Comparison of ENCODE assay signal across 9 mouse cellular contexts in the genomic region with DNA sequence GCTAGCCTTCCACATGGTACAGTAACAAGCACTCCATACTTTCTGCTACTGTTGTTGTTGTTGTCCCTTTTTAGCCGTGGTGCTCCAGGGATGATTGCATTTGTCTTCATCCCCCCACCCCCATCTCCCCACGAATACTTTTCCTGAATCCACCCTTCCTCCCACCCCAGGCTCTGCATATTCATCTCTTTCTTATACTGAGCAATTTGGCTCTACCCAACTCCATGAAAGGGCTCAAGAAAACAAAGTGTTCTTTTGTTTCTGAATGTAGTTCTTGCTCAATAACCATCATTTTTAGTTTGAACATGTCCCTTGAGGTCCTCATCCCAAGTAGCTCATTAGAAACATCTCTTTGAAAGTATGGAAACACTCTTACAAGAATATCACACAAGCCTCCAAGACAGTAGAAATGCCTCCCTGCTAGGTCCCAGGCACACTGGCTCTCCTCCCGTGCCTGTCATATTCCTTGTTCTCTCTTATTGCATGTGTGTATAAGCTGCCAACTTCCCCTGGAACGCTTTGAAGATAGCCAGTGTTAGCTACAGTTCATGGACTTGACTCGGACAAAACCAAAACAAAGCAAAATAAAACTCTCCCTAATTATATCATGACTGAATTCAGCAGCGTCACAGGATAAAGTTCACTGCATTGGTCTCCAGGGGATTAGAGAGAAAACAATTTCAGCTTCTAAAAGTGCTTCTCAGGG. TPM values are rescaled to one million over a fixed set of nuclear protein-coding genes. Genes with fewer than 3 reads are reported as not detected.
DNase-seq lines count a peak whose midpoint lies in the region; ATAC-seq and TF ChIP-seq lines count a peak whose summit lies in the region.
"Had no signal": no experiment of that assay in that cellular context is flagged by ENCODE, and none has a peak within 500 bp of the region (broad histone marks: within the 10 kb centered on the region; RNA-seq: fewer than 3 reads in every experiment).

No protein-coding gene starts in this region.

- no peaks in the 10 kb centered on the region for H3K9me3 ChIP-seq in hindbrain, postnatal 0 days (ENCODE audit: low read length)
- no peaks in the 10 kb centered on the region for H3K9me3 ChIP-seq in hindbrain, embryonic 14.5 days (ENCODE audit: control insufficient read depth, low read length)
- H3K9me3 ChIP-seq: limb, embryonic 10.5 days had no signal

- no peak overlapping the region for H3K9ac ChIP-seq in hindbrain, postnatal 0 days (replicated peaks; ENCODE audit: low read length)
- H3K9ac ChIP-seq in hindbrain, embryonic 14.5 days = no peak overlapping the region

- TF ChIP-seq CTCF in hindbrain, postnatal 0 days (IDR thresholded peaks at IDR 0.05; ENCODE audit: low read depth) = no peak
- no peak for TF ChIP-seq CTCF in thymus, adult 2 months (IDR thresholded peaks at IDR 0.05; ENCODE audit: borderline replicate concordance, control insufficient read depth, extremely low read depth, insufficient read depth, low read length, poor library complexity)

- no peak overlapping the region for H3K4me2 ChIP-seq in hindbrain, postnatal 0 days (ENCODE audit: low read depth, low read length)
- no peak overlapping the region for H3K4me2 ChIP-seq in hindbrain, embryonic 14.5 days (replicated peaks)

- TF ChIP-seq POLR2A in thymus, adult 2 months (IDR thresholded peaks at IDR 0.05; ENCODE audit: control insufficient read depth, extremely low read depth, insufficient read depth, low read length, poor library complexity) = no peak

- no peaks in the 10 kb centered on the region for H3K36me3 ChIP-seq in hindbrain, postnatal 0 days (ENCODE audit: insufficient read depth, low read length)
- H3K36me3 ChIP-seq in hindbrain, embryonic 14.5 days (replicated peaks; ENCODE audit: control insufficient read depth, insufficient read depth) = no peaks in the 10 kb centered on the region
- H3K36me3 ChIP-seq in thymus, adult 2 months (ENCODE audit: control insufficient read depth, insufficient read depth, low read length) = no peaks in the 10 kb centered on the region
- H3K36me3 ChIP-seq: limb, embryonic 10.5 days had no signal

- peak; percentile 61 for ATAC-seq in hindbrain, postnatal 0 days
- ATAC-seq in hindbrain, embryonic 14.5 days (ENCODE audit: low FRiP score) = no peak

- H3K27me3 ChIP-seq in hindbrain, postnatal 0 days (ENCODE audit: insufficient read depth, low read length) = no peaks in the 10 kb centered on the region
- H3K27me3 ChIP-seq in hindbrain, embryonic 14.5 days (ENCODE audit: control insufficient read depth, insufficient read depth, low read length) = no peaks in the 10 kb centered on the region
- H3K27me3 ChIP-seq in thymus, adult 2 months (ENCODE audit: control insufficient read depth, insufficient read depth, low read length) = no peaks in the 10 kb centered on the region

- no peaks in the 10 kb centered on the region for H3K4me1 ChIP-seq in hindbrain, postnatal 0 days (ENCODE audit: insufficient read depth, low read length)
- no peaks in the 10 kb centered on the region for H3K4me1 ChIP-seq in hindbrain, embryonic 14.5 days (replicated peaks; ENCODE audit: control insufficient read depth, insufficient read depth, low read length)
- H3K4me1 ChIP-seq in brown adipose tissue, adult 24 weeks (ENCODE audit: control insufficient read depth, insufficient read depth, insufficient read length, low read length) = no peaks in the 10 kb centered on the region
- H3K4me1 ChIP-seq in thymus, adult 2 months (replicated peaks; ENCODE audit: control insufficient read depth, insufficient read depth, low read length) = no peaks in the 10 kb centered on the region
- H3K4me1 ChIP-seq: limb, embryonic 10.5 days had no signal

- 42% methylated on average over 6 of the region's 6 CpGs for WGBS in hindbrain, postnatal 0 days
- WGBS in hindbrain, embryonic 14.5 days = 53% methylated on average over 6 of the region's 6 CpGs
- 83% methylated on average over 6 of the region's 6 CpGs for WGBS in thymus, adult 2 months

- H3K27ac ChIP-seq in hindbrain, postnatal 0 days = no peak overlapping the region
- no peak overlapping the region for H3K27ac ChIP-seq in hindbrain, embryonic 14.5 days
- peak overlapping the region; percentile 64 for H3K27ac ChIP-seq in brown adipose tissue, adult 24 weeks (replicated peaks; ENCODE audit: low read depth, low read length)
- no peak overlapping the region for H3K27ac ChIP-seq in thymus, adult 2 months (ENCODE audit: control insufficient read depth, insufficient read depth, low read length)
- H3K27ac ChIP-seq: limb, embryonic 10.5 days; macrophage had no signal

- no peak overlapping the region for H3K4me3 ChIP-seq in hindbrain, postnatal 0 days (ENCODE audit: low read length)
- H3K4me3 ChIP-seq in hindbrain, embryonic 14.5 days (replicated peaks; ENCODE audit: low read length) = no peak overlapping the region
- no peak overlapping the region for H3K4me3 ChIP-seq in brown adipose tissue, adult 24 weeks (ENCODE audit: insufficient read depth, low read depth, low read length)
- no peak overlapping the region for H3K4me3 ChIP-seq in thymus, adult 2 months (ENCODE audit: control insufficient read depth, insufficient read depth, low read length)
- H3K4me3 ChIP-seq: limb, embryonic 10.5 days had no signal

- DNase-seq in hindbrain, postnatal 0 days (ENCODE audit: low spot score) = no peak
- no peak for DNase-seq in hindbrain, embryonic 14.5 days (ENCODE audit: low spot score)
- peak; percentile 42 for DNase-seq in gastrocnemius, postnatal 25 days
- DNase-seq in lung, postnatal 10 days = peak; percentile 66
- no peak for DNase-seq in left cerebral cortex, adult 9 months (ENCODE audit: low spot score in 2 of 2)
- DNase-seq in thymus, adult 2 months = no peak

RNA-seq across cellular contexts. Expression of a gene that starts 59.7 kb away (rescaled TPM):
- total RNA-seq in hindbrain, postnatal 0 days (2014; rRNA removed) = 13.9 and 23.6 TPM in 2 replicates
- 25.3 and 26.2 TPM in 2 replicates for polyA plus RNA-seq in hindbrain, postnatal 0 days (2015; fragmentation: Nextera tagmentation; extraction: Ambion mirVana)
- 22.0 and 24.5 TPM in 2 replicates for polyA plus RNA-seq in hindbrain, embryonic 14.5 days (2014; fragmentation: Nextera tagmentation; extraction: Ambion mirVana)
- 17.5 and 19.8 TPM in 2 replicates for polyA plus RNA-seq in brown adipose tissue, adult 24 weeks (2012; ENCODE audit: insufficient read depth, insufficient read length, missing spikeins)
- total RNA-seq in gastrocnemius, postnatal 25 days (2021) = 10 to 100 TPM; 36.2 to 38.2 TPM
- polyA plus RNA-seq in thymus, adult 2 months (2012; rRNA removed) = 30.5 and 59.3 TPM in 2 replicates

Comparison
In these comparisons a context has a peak if more than half of its experiments do, and no peak if none do; other contexts are left out.
1. DNase-seq: peak in gastrocnemius, postnatal 25 days (single experiment) and lung, postnatal 10 days (single experiment); none in hindbrain, postnatal 0 days (single experiment), hindbrain, embryonic 14.5 days (single experiment), left cerebral cortex, adult 9 months (0 of 2) and thymus, adult 2 months (single experiment).